Mouse (Mus musculus) MEL (cell line): Measurements from ENCODE around the gene Zfp566. TPM values are rescaled to one million over a fixed set of nuclear protein-coding genes. Genes with fewer than 3 reads are reported as not detected.

Experiments used
- DNase-seq: peaks from one replicate; pipeline ENCODE4 v3.0.0; 2011; ENCODE audit warnings: low read depth, low spot score
- H3K27ac ChIP-seq: 2 replicates; pipeline ENCODE4 v1.5.1; 2012; ENCODE audit warnings: low read depth, mild to moderate bottlenecking, control low read depth, low read length, moderate library complexity; ENCODE audit not compliant: control insufficient read depth
- H3K27me3 ChIP-seq, 2 experiments: fragments of 150-350 bp in 1 of 2; sonication (generic) in 1 of 2; 2 replicates each; pipeline ENCODE4 v1.6.1; 2012; ENCODE audit warnings: low read length in 2 of 2, mild to moderate bottlenecking in 2 of 2, improper control_type of control experiment in 1 of 2, moderate library complexity in 1 of 2; ENCODE audit not compliant: insufficient read depth in 2 of 2, control insufficient read depth in 1 of 2
- H3K36me3 ChIP-seq, 2 experiments: 2 replicates each; pipeline ENCODE4 v1.6.1; 2012 to 2014; ENCODE audit warnings: low read length in 2 of 2, improper control_type of control experiment in 1 of 2, inconsistent platforms in 1 of 2, mild to moderate bottlenecking in 1 of 2; ENCODE audit not compliant: insufficient read depth in 2 of 2, control insufficient read depth in 1 of 2
- H3K4me1 ChIP-seq, 2 experiments: fragments of 150-350 bp in 1 of 2; sonication (generic) in 1 of 2; 2 replicates each; pipeline ENCODE4 v1.6.1; 2012; ENCODE audit warnings: low read length in 2 of 2, improper control_type of control experiment in 1 of 2, mild to moderate bottlenecking in 1 of 2; ENCODE audit not compliant: insufficient read depth in 2 of 2, control insufficient read depth in 1 of 2
- H3K4me3 ChIP-seq, 2 experiments: fragments of 150-350 bp in 1 of 2; sonication (generic) in 1 of 2; 2 replicates each; pipeline ENCODE4 v1.5.1; 2012; ENCODE audit warnings: low read depth in 2 of 2, low read length in 2 of 2, mild to moderate bottlenecking in 2 of 2, moderate library complexity in 2 of 2, control low read depth in 1 of 2, improper control_type of control experiment in 1 of 2; ENCODE audit not compliant: control insufficient read depth in 1 of 2, insufficient read depth in 1 of 2
- H3K79me2 ChIP-seq: 2 replicates; pipeline ENCODE4 v1.6.1; 2012; ENCODE audit warnings: mild to moderate bottlenecking, low read length, moderate library complexity; ENCODE audit not compliant: control insufficient read depth, poor library complexity, insufficient read depth
- H3K9ac ChIP-seq: 2 replicates; pipeline ENCODE4 v1.6.1; 2012; ENCODE audit warnings: low read depth, mild to moderate bottlenecking, control low read depth, low read length, moderate library complexity; ENCODE audit not compliant: control insufficient read depth, poor library complexity, severe bottlenecking
- H3K9me3 ChIP-seq: fragments of 150-350 bp; sonication (generic); replicated peaks from 2 replicates; pipeline ENCODE4 v1.6.1; 2012; ENCODE audit warnings: mild to moderate bottlenecking, low read length, improper control_type of control experiment, moderate library complexity; ENCODE audit not compliant: insufficient read depth
- E2F4 ChIP-seq: IDR thresholded peaks from 2 replicates; pipeline ENCODE4 v1.6.1; 2011; ENCODE audit warnings: low read depth, low read length, improper control_type of control experiment, borderline replicate concordance
- ELF1 ChIP-seq: IDR thresholded peaks from 2 replicates; pipeline ENCODE4 v1.6.1; 2014; ENCODE audit warnings: low read depth, mild to moderate bottlenecking, inconsistent platforms, low read length, improper control_type of control experiment, moderate library complexity
- ETS1 ChIP-seq: IDR thresholded peaks from 2 replicates; pipeline ENCODE4 v1.6.1; 2012; ENCODE audit warnings: low read depth, mild to moderate bottlenecking, inconsistent platforms, low read length, improper control_type of control experiment, moderate library complexity
- GATA1 ChIP-seq: IDR thresholded peaks from 2 replicates; pipeline ENCODE4 v1.6.1; 2011; ENCODE audit warnings: low read depth, low read length, improper control_type of control experiment
- JUND ChIP-seq: IDR thresholded peaks from 2 replicates; pipeline ENCODE4 v1.6.1; 2011; ENCODE audit warnings: low read depth, mild to moderate bottlenecking, improper control_type of control experiment, low read length
- MAFK ChIP-seq: IDR thresholded peaks from 2 replicates; pipeline ENCODE4 v1.6.1; 2011; ENCODE audit warnings: low read depth, mild to moderate bottlenecking, low read length, improper control_type of control experiment, borderline replicate concordance
- MAX ChIP-seq: IDR thresholded peaks from 2 replicates; pipeline ENCODE4 v1.6.1; 2011; ENCODE audit warnings: low read length, improper control_type of control experiment
- MAZ ChIP-seq: IDR thresholded peaks from 2 replicates; pipeline ENCODE4 v1.6.1; 2012; ENCODE audit warnings: low read depth, mild to moderate bottlenecking, inconsistent platforms, low read length, improper control_type of control experiment
- MXI1 ChIP-seq: IDR thresholded peaks from 2 replicates; pipeline ENCODE4 v1.6.1; 2011; ENCODE audit warnings: mild to moderate bottlenecking, low read depth, low read length, improper control_type of control experiment
- MYB ChIP-seq: IDR thresholded peaks from 2 replicates; pipeline ENCODE4 v1.6.1; 2011; ENCODE audit warnings: mild to moderate bottlenecking, low read depth, low read length, improper control_type of control experiment
- NELFE ChIP-seq: IDR thresholded peaks from 2 replicates; pipeline ENCODE4 v1.6.1; 2011; ENCODE audit warnings: low read depth, low read length, improper control_type of control experiment
- NRF1 ChIP-seq: IDR thresholded peaks from 2 replicates; pipeline ENCODE4 v1.6.1; 2014; ENCODE audit warnings: low read depth, mild to moderate bottlenecking, inconsistent platforms, low read length, improper control_type of control experiment, moderate library complexity; ENCODE audit not compliant: poor library complexity, insufficient read depth, severe bottlenecking
- POLR2A ChIP-seq, 2 experiments: IDR thresholded peaks; 2 replicates each; pipeline ENCODE4 v1.6.1; 2011 to 2012; ENCODE audit warnings: low read length in 2 of 2, mild to moderate bottlenecking in 2 of 2, control low read depth in 1 of 2, improper control_type of control experiment in 1 of 2, low read depth in 1 of 2, moderate library complexity in 1 of 2; ENCODE audit not compliant: control insufficient read depth in 1 of 2, insufficient read depth in 1 of 2, poor library complexity in 1 of 2
- POLR2AphosphoS5 ChIP-seq: IDR thresholded peaks from 2 replicates; pipeline ENCODE4 v1.6.1; 2012; ENCODE audit warnings: low read depth, borderline replicate concordance, mild to moderate bottlenecking, inconsistent platforms, low read length, moderate library complexity, mixed read lengths
- SIN3A ChIP-seq: IDR thresholded peaks from 2 replicates; pipeline ENCODE4 v1.6.1; 2012; ENCODE audit warnings: low read length, improper control_type of control experiment, inconsistent platforms
- TAL1 ChIP-seq: IDR thresholded peaks from 2 replicates; pipeline ENCODE4 v1.6.1; 2012; ENCODE audit warnings: mild to moderate bottlenecking, inconsistent platforms, low read length, moderate library complexity, mixed read lengths
- TBP ChIP-seq: IDR thresholded peaks from 2 replicates; pipeline ENCODE4 v1.8.0; 2011; ENCODE audit warnings: low read depth, low read length, improper control_type of control experiment
- TCF12 ChIP-seq: IDR thresholded peaks from 2 replicates; pipeline ENCODE4 v1.6.1; 2014; ENCODE audit warnings: low read depth, mild to moderate bottlenecking, inconsistent platforms, low read length, improper control_type of control experiment, moderate library complexity
- UBTF ChIP-seq: IDR thresholded peaks from 2 replicates; pipeline ENCODE4 v1.6.1; 2012; ENCODE audit warnings: low read depth, mild to moderate bottlenecking, inconsistent platforms, low read length, improper control_type of control experiment, moderate library complexity, borderline replicate concordance; ENCODE audit not compliant: insufficient read depth
- ZC3H11A ChIP-seq: IDR thresholded peaks from 2 replicates; pipeline ENCODE4 v1.6.1; 2012; ENCODE audit warnings: low read depth, mild to moderate bottlenecking, inconsistent platforms, low read length, improper control_type of control experiment
- ZKSCAN1 ChIP-seq: IDR thresholded peaks from 2 replicates; pipeline ENCODE4 v1.6.1; 2012; ENCODE audit warnings: low read depth, mild to moderate bottlenecking, inconsistent platforms, low read length, improper control_type of control experiment, moderate library complexity
- ZMIZ1 ChIP-seq: IDR thresholded peaks from 2 replicates; pipeline ENCODE4 v1.6.1; 2012; ENCODE audit warnings: low read depth, mild to moderate bottlenecking, inconsistent platforms, low read length, improper control_type of control experiment, moderate library complexity
- ZNF384 ChIP-seq: IDR thresholded peaks from 2 replicates; pipeline ENCODE4 v1.6.1; 2012; ENCODE audit warnings: low read depth, mild to moderate bottlenecking, inconsistent platforms, low read length, improper control_type of control experiment
- polyA plus RNA-seq, 2 experiments: library from polyadenylated mRNA; stranded (reverse) in 1 of 2; unstranded in 1 of 2; fragments of >175 nt in 1 of 2; fragments of >200 nt in 1 of 2; gene quantifications; 2 replicates each; pipeline versions ENCODE4 v1.2.1 to v1.2.4; 2012; ENCODE audit warnings: low replicate concordance in 2 of 2, low read depth in 1 of 2; ENCODE audit not compliant: insufficient read length in 2 of 2, insufficient read depth in 1 of 2, missing spikeins in 1 of 2
- total RNA-seq: library from RNA; depleted of rRNA; stranded (reverse); fragments of 300-350 nt; gene quantifications from 2 replicates; pipeline ENCODE4 v1.2.3, GENCODE M21; 2012

The Zfp566 gene
- total and polyA plus RNA-seq, 3 experiments = 7.3 to 8.0 TPM; not detected in 1

DNA sequence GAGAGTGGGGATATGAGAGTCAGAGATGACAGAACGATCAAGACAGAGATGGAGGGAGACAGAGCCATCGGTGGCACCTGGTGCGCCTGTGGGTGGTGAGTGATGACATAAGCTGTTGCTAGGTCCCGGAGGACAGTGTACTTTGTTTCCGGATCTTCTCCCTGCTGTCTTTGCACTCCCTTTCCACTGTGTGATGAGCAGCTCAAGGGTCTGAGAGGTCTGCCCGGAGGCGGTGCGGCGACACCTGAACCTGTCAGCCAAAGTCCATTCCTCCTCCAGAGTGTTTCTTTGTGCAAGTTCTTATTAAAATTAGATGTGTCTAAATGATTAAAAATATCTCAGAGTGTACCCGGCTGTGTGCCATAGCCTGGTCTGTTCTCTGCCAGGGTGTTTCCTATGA is 46.5 kb upstream of the Zfp566 start:
- Histone ChIP-seq H3K4me3 (no peak overlapping the region), H3K9me3 (no peaks in the 10 kb centered on the region), H3K27me3 (no peaks in the 10 kb centered on the region), H3K9ac (no peak overlapping the region), H3K79me2 (no peaks in the 10 kb centered on the region), H3K36me3 (peaks cover 0 to 5% of the 10 kb centered on the region in 2 experiments; a peak in 2 of 4 replicates), H3K27ac (no peak overlapping the region), H3K4me1 (no peaks in the 10 kb centered on the region)
- no peak for TF ChIP-seq POLR2AphosphoS5
- TF ChIP-seq MXI1 = no peak
- TF ChIP-seq MYB = no peak
- no peak for TF ChIP-seq MAX
- TF ChIP-seq GATA1 = no peak
- no peak for TF ChIP-seq SIN3A
- no peak for TF ChIP-seq NELFE
- no peak for TF ChIP-seq ELF1
- TF ChIP-seq JUND = no peak
- DNase-seq = no peak

DNA sequence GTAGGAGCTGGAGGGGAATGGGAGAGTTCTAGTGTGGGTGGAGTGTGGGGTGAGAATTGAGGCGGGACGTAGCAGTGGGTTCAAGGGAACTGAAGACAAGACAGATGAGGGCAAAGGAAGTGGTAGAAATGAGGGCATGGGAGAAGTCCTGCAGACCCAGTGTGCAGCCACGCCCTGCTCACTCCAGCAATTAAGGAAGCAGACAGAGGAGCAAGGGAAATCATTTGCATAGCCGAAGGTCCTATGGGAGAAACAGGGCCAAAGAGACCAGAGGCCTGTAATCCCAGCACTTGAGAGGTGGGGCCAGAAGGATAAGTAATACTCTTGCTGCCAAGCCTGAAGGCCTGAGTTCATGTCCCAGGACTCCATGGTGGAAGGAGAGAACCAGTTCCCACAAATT is 42.1 kb upstream of the Zfp566 start:
- Histone ChIP-seq H3K27me3 (no peaks in the 10 kb centered on the region), H3K4me3 (no peak overlapping the region), H3K4me1 (peaks cover 0 to 6% of the 10 kb centered on the region in 2 experiments; a peak in 1 of 4 replicates), H3K9me3 (no peaks in the 10 kb centered on the region), H3K79me2 (no peaks in the 10 kb centered on the region), H3K27ac (no peak overlapping the region), H3K36me3 (peaks cover 2 to 11% of the 10 kb centered on the region in 2 experiments; a peak in 3 of 4 replicates), H3K9ac (no peak overlapping the region)
- DNase-seq = no peak
- TF ChIP-seq POLR2A (IDR thresholded peaks at IDR 0.05; ENCODE audit: control insufficient read depth in 1 of 2, insufficient read depth in 1 of 2, low read depth in 1 of 2, low read length in 2 of 2, poor library complexity in 1 of 2) = no peak
- TF ChIP-seq MAFK = no peak
- no peak for TF ChIP-seq MYB
- no peak for TF ChIP-seq UBTF
- TF ChIP-seq ELF1 = no peak
- TF ChIP-seq TCF12 = no peak
- TF ChIP-seq ETS1 = no peak
- TF ChIP-seq SIN3A = no peak
- TF ChIP-seq ZMIZ1 = no peak
- TF ChIP-seq ZC3H11A = no peak
- TF ChIP-seq ZKSCAN1 = no peak
- TF ChIP-seq ZNF384 = no peak
- no peak for TF ChIP-seq JUND
- TF ChIP-seq GATA1 = no peak
- no peak for TF ChIP-seq E2F4
- TF ChIP-seq TBP = no peak
- TF ChIP-seq MAZ = no peak
- TF ChIP-seq TAL1 = no peak
- no peak for TF ChIP-seq MAX
- TF ChIP-seq NRF1 = no peak
